26 mouse cellular contexts compared by ENCODE assay signal in the genomic region with DNA sequence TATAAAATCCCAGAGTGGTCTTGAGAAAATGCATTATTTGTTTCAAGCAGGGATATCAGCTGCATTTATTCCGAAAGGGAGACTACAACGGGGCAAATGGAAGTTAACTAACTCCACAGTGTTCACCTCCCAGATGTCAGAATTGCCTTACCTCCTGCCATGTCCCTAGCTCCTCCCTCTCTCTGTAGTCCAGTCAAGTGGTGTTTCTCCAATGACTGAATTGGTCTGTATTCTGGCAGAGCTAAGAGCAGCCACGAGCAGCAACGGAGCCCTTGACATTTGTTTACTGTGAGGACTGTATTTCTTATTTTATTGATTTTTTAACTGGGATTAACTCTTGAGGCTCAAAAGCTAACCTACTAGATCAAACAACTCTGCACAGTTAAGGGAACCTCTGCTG.
DNase-seq lines count a peak whose midpoint lies in the region; ATAC-seq and TF ChIP-seq lines count a peak whose summit lies in the region.
"Had no signal": no experiment of that assay in that cellular context is flagged by ENCODE, and none has a peak within 500 bp of the region (broad histone marks: within the 10 kb centered on the region; RNA-seq: fewer than 3 reads in every experiment).

No protein-coding gene starts in this region.

- WGBS in kidney, embryonic 14.5 days: 26% methylated on average over 4 of the region's 4 CpGs
- 31% methylated on average over 4 of the region's 4 CpGs for WGBS in lung, embryonic 14.5 days
- WGBS in hindbrain, embryonic 13.5 days: 65% methylated on average over 4 of the region's 4 CpGs

- no peak overlapping the region for H3K4me3 ChIP-seq in kidney, embryonic 14.5 days (ENCODE audit: low read length)
- H3K4me3 ChIP-seq in lung, embryonic 14.5 days (ENCODE audit: low read depth, low read length): no peak overlapping the region
- H3K4me3 ChIP-seq in hindbrain, embryonic 13.5 days: no peak overlapping the region
- H3K4me3 ChIP-seq: forebrain, embryonic 10.5 days; forebrain, embryonic 13.5 days; heart, adult 2 months; heart, embryonic 10.5 days; heart, embryonic 13.5 days had no signal

- no peak overlapping the region for H3K27ac ChIP-seq in kidney, embryonic 14.5 days (ENCODE audit: low read depth, low read length)
- no peak overlapping the region for H3K27ac ChIP-seq in lung, embryonic 14.5 days (ENCODE audit: low read depth)
- no peak overlapping the region for H3K27ac ChIP-seq in hindbrain, embryonic 13.5 days
- H3K27ac ChIP-seq: forebrain, embryonic 10.5 days; forebrain, embryonic 13.5 days; heart, adult 2 months; heart, embryonic 10.5 days; heart, embryonic 13.5 days had no signal

- ATAC-seq in kidney, embryonic 14.5 days (ENCODE audit: low FRiP score, low TSS enrichment): peak; percentile 49; the same call in 1 of the 2 replicates
- ATAC-seq in lung, embryonic 14.5 days (ENCODE audit: insufficient read depth): peak; percentile 61; the same call in 1 of the 2 replicates
- no peak for ATAC-seq in hindbrain, embryonic 13.5 days (ENCODE audit: low FRiP score)
- ATAC-seq: forebrain, embryonic 13.5 days; forebrain, embryonic 16.5 days; Patski had no signal

- TF ChIP-seq CTCF in lung, embryonic 14.5 days (IDR thresholded peaks at IDR 0.05; ENCODE audit: low read depth): no peak

- DNase-seq in kidney, postnatal 25 days: no peak
- DNase-seq in lung, embryonic 14.5 days: peak; percentile 24
- no peak for DNase-seq in lung, postnatal 14 days
- peak; percentile 22 for DNase-seq in lung, postnatal 36 days
- DNase-seq in lung, postnatal 4 days: no peak
- DNase-seq: adrenal gland, postnatal 10 days; adrenal gland, postnatal 36 days; B cell, adult 2 months; cerebellum, adult 18-20 months; cerebellum, adult 9-10 months; cerebellum, postnatal 14 days; gastrocnemius, postnatal 10 days; gastrocnemius, postnatal 36 days; heart, adult 2 months; heart, postnatal 14 days; heart, postnatal 4 days had no signal

- H3K4me2 ChIP-seq in kidney, embryonic 14.5 days (replicated peaks; ENCODE audit: low read depth, low read length): no peak overlapping the region
- H3K4me2 ChIP-seq in lung, embryonic 14.5 days: no peak overlapping the region
- H3K4me2 ChIP-seq in hindbrain, embryonic 13.5 days: no peak overlapping the region
- H3K4me2 ChIP-seq: forebrain, embryonic 13.5 days; heart, embryonic 13.5 days had no signal

- peaks cover 20% of the 10 kb centered on the region; the same call in 1 of the 2 replicates for H3K4me1 ChIP-seq in kidney, embryonic 14.5 days (ENCODE audit: control insufficient read depth, insufficient read depth, low read length)
- H3K4me1 ChIP-seq in lung, embryonic 14.5 days (ENCODE audit: insufficient read depth): peaks cover 7% of the 10 kb centered on the region; the same call in 1 of the 2 replicates
- H3K4me1 ChIP-seq in hindbrain, embryonic 13.5 days (replicated peaks): peaks cover 9% of the 10 kb centered on the region; the same call in 1 of the 2 replicates

- no peak overlapping the region for H3K9ac ChIP-seq in kidney, embryonic 14.5 days (ENCODE audit: low read depth, low read length)
- H3K9ac ChIP-seq in lung, embryonic 14.5 days: no peak overlapping the region
- no peak overlapping the region for H3K9ac ChIP-seq in hindbrain, embryonic 13.5 days
- H3K9ac ChIP-seq: forebrain, embryonic 13.5 days; heart, embryonic 13.5 days had no signal

- no peaks in the 10 kb centered on the region for H3K27me3 ChIP-seq in kidney, embryonic 14.5 days (ENCODE audit: control insufficient read depth, insufficient read depth, low read length)
- no peaks in the 10 kb centered on the region for H3K27me3 ChIP-seq in lung, embryonic 14.5 days (ENCODE audit: insufficient read depth, low read length)
- H3K27me3 ChIP-seq in hindbrain, embryonic 13.5 days: no peaks in the 10 kb centered on the region
- H3K27me3 ChIP-seq: CH12.LX; heart, embryonic 13.5 days; Patski had no signal

- H3K36me3 ChIP-seq in kidney, embryonic 14.5 days (ENCODE audit: control insufficient read depth, insufficient read depth, low read length): no peaks in the 10 kb centered on the region
- no peaks in the 10 kb centered on the region for H3K36me3 ChIP-seq in lung, embryonic 14.5 days (ENCODE audit: insufficient read depth)
- no peaks in the 10 kb centered on the region for H3K36me3 ChIP-seq in hindbrain, embryonic 13.5 days
- H3K36me3 ChIP-seq: forebrain, embryonic 10.5 days; heart, embryonic 10.5 days had no signal

- no peaks in the 10 kb centered on the region for H3K9me3 ChIP-seq in kidney, embryonic 14.5 days (ENCODE audit: control insufficient read depth, low read length)
- H3K9me3 ChIP-seq in lung, embryonic 14.5 days (ENCODE audit: low read depth, low read length): no peaks in the 10 kb centered on the region
- H3K9me3 ChIP-seq in hindbrain, embryonic 13.5 days: no peaks in the 10 kb centered on the region
- H3K9me3 ChIP-seq: forebrain, embryonic 10.5 days; forebrain, embryonic 13.5 days; G1E; heart, embryonic 10.5 days; heart, embryonic 13.5 days had no signal

Comparison
In these comparisons a context has a peak if more than half of its experiments do, and no peak if none do; other contexts are left out.
1. DNase-seq: peak in lung, embryonic 14.5 days (single experiment) and lung, postnatal 36 days (single experiment); none in kidney, postnatal 25 days (0 of 2), lung, postnatal 14 days (single experiment) and lung, postnatal 4 days (0 of 2).